Mouse (Mus musculus) ES-Bruce4 (cell line): ENCODE results near the gene Kat6b. TPM values are rescaled to one million over a fixed set of nuclear protein-coding genes. Genes with fewer than 3 reads are reported as not detected.
A peak's percentile ranks its signal among the peaks of the same experiment; 100 is the strongest.
"Not testable (repeated sequence)": the region's sequence is repeated elsewhere in the genome, so short reads cannot be mapped to it uniquely, and the experiment has no call there.

ENCODE experiments used
- H3K27ac ChIP-seq: 2 replicates; pipeline ENCODE4 v1.5.1; 2012; ENCODE audit warnings: low read length, inconsistent platforms; ENCODE audit not compliant: insufficient read depth
- H3K27me3 ChIP-seq: 2 replicates; pipeline ENCODE4 v1.6.1; 2012; ENCODE audit warnings: mild to moderate bottlenecking, low read length, inconsistent platforms; ENCODE audit not compliant: control insufficient read depth, poor library complexity, insufficient read depth, severe bottlenecking
- H3K36me3 ChIP-seq: 2 replicates; pipeline ENCODE4 v1.6.1; 2012; ENCODE audit warnings: inconsistent platforms, mild to moderate bottlenecking, low read length, moderate library complexity; ENCODE audit not compliant: control insufficient read depth, poor library complexity, insufficient read depth, severe bottlenecking
- H3K4me1 ChIP-seq: one replicate; pipeline ENCODE4 v1.8.1; 2011; ENCODE audit warnings: low read length; ENCODE audit not compliant: control insufficient read depth, insufficient read depth
- H3K4me3 ChIP-seq: 2 replicates; pipeline ENCODE4 v1.5.1; 2011; ENCODE audit warnings: low read depth, mild to moderate bottlenecking, low read length
- H3K9ac ChIP-seq: 2 replicates; pipeline ENCODE4 v1.6.1; 2012; ENCODE audit warnings: low read depth, mild to moderate bottlenecking, inconsistent platforms; ENCODE audit not compliant: poor library complexity, severe bottlenecking
- H3K9me3 ChIP-seq: replicated peaks from 2 replicates; pipeline ENCODE4 v1.6.1; 2012; ENCODE audit warnings: mild to moderate bottlenecking, low read length, inconsistent platforms; ENCODE audit not compliant: control insufficient read depth, poor library complexity, insufficient read depth, severe bottlenecking
- CTCF ChIP-seq: IDR thresholded peaks from one replicate; pipeline ENCODE4 v1.8.1; 2011; ENCODE audit warnings: low read depth, low read length
- EP300 ChIP-seq: IDR thresholded peaks from 2 replicates; pipeline ENCODE4 v1.6.1; 2011; ENCODE audit warnings: low read depth, low read length; ENCODE audit not compliant: insufficient read depth
- POLR2A ChIP-seq: IDR thresholded peaks from one replicate; pipeline ENCODE4 v1.8.1; 2011; ENCODE audit warnings: low read length; ENCODE audit not compliant: insufficient read depth
- polyA plus RNA-seq: library from polyadenylated mRNA; stranded (reverse); fragments of >200 nt; gene quantifications from 2 replicates; pipeline ENCODE4 v1.2.4, GENCODE M21; 2011; ENCODE audit warnings: low read depth; ENCODE audit not compliant: missing spikeins, insufficient read depth, insufficient read length

Gene Kat6b
- polyA plus RNA-seq, 1 experiment = 132 TPM

DNA sequence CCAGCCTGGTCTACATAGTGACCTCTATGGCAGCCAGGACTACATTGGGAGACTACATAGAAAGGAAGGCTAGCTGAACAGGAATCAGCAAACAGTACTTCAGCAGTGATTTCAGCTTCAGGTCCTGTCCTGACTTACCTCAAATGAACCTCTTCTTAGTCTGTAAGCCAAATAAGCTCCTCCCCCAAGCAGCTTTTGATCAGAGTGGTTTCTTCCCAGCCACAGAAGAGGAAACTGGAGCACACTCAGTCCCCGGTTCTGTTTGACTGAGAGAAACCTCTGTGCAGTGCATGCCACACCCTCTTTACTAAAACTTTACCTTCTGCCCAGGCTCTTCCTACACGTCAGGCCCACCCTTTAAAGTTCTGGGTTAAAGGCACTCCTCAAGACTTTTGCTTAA, 172.6 kb downstream of the Kat6b start:
- no peaks in the 10 kb centered on the region for H3K4me1 ChIP-seq
- no peaks in the 10 kb centered on the region for H3K27me3 ChIP-seq
- no peak overlapping the region for H3K4me3 ChIP-seq
- no peak overlapping the region for H3K9ac ChIP-seq
- H3K9me3 ChIP-seq = no peaks in the 10 kb centered on the region
- peaks cover 24% of the 10 kb centered on the region for H3K36me3 ChIP-seq
- TF ChIP-seq CTCF (no peak), EP300 (no peak), POLR2A (no peak)
- H3K27ac ChIP-seq = no peak overlapping the region

DNA sequence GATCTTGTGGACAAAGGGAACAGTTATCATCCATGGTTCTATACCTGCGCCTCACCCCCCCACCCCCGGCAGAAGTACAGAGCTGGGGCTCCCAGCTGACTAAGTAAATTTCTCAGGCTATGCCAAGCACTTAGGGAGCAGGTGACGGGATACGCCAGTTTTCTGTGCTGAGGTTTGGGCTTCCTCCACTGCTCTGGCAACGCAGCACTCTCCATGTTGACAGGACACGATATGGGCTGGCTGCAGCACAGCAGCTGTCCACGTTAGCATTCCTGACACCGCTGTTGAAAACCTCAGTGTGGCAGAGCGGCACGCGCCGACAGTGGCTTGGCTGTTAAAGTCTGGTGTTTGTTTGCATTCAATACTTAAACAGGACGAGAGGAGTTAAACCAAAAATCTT, 177.9 kb downstream of the Kat6b start:
- H3K9ac ChIP-seq = no peak overlapping the region
- peaks cover 53% of the 10 kb centered on the region for H3K36me3 ChIP-seq
- H3K27ac ChIP-seq = no peak overlapping the region
- H3K4me3 ChIP-seq = no peak overlapping the region
- no peaks in the 10 kb centered on the region for H3K9me3 ChIP-seq
- no peaks in the 10 kb centered on the region for H3K4me1 ChIP-seq
- no peaks in the 10 kb centered on the region for H3K27me3 ChIP-seq
- TF ChIP-seq POLR2A (no peak), EP300 (no peak), CTCF (no peak)

DNA sequence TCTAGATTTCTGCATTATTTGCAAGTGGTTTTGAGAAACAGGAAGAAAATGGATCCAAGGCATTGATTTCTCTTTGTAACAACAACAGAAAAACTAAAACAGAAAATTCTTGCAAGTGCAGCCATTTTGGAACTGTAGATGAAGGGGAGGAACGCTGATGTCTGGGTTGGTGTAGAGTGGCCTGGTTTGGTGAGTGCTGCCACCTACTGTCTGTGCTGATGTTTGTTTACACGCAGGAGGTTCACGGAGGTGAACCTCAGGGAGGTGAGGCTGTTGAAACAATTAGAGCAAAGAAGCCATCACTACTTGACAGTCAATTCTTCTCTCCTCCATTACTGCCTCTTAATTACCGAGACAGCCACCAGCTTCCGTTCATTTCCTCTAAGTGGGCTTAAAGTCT, 178.4 kb downstream of the Kat6b start:
- no peaks in the 10 kb centered on the region for H3K4me1 ChIP-seq
- no peaks in the 10 kb centered on the region for H3K9me3 ChIP-seq
- H3K27me3 ChIP-seq = no peaks in the 10 kb centered on the region
- H3K4me3 ChIP-seq = no peak overlapping the region
- no peak overlapping the region for H3K27ac ChIP-seq
- peaks cover 58% of the 10 kb centered on the region for H3K36me3 ChIP-seq
- peak; percentile 76 for TF ChIP-seq CTCF
- TF ChIP-seq POLR2A = no peak
- no peak for TF ChIP-seq EP300
- H3K9ac ChIP-seq = no peak overlapping the region

DNA sequence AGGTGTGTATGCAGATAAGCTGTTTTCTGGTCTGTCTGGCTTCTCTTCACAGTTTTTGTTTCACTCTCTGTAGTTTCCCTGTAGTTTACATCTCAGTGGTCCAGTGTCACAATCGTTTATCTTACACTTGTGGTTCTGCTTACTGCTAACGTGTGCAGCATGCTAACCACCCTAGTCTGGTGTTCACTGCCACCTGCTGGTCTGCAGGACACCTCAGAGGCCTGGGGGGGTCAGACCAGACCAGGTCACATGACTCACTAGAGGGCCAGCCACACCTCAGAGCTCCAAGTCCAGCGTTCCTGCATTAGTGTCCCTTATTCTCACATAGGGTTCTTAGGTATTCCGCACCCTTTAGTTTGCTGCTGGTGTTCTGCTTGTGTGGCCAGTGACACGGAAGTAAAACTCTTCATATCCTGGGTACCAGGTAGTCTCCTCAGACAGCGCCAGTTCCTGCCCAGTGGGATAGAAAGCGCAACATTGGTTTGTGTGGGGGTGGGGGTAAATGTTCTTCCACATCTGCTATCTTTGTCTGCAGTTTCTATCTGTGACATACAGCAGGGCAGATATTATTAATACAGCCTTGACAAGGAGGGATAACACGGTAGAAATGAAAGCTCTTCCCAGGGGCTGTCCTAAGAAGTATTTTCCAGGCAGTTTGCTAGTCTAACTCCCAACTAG, 181.4 kb downstream of the Kat6b start:
- H3K36me3 ChIP-seq = peaks cover 62% of the 10 kb centered on the region
- TF ChIP-seq CTCF (peak; percentile 60), POLR2A (no peak)
- H3K27me3 ChIP-seq = no peaks in the 10 kb centered on the region
- H3K4me1 ChIP-seq = no peaks in the 10 kb centered on the region
- H3K27ac ChIP-seq = no peak overlapping the region
- H3K9ac ChIP-seq = no peak overlapping the region
- no peak overlapping the region for H3K4me3 ChIP-seq
- no peaks in the 10 kb centered on the region for H3K9me3 ChIP-seq

- H3K36me3 ChIP-seq = peaks cover 46% of the 10 kb centered on the region
- H3K27me3 ChIP-seq = no peaks in the 10 kb centered on the region
- no peak overlapping the region for H3K27ac ChIP-seq
Measured at GRCm38 (mm10) chr14:21669218-21669617, 188.0 kb downstream of the Kat6b start.

DNA sequence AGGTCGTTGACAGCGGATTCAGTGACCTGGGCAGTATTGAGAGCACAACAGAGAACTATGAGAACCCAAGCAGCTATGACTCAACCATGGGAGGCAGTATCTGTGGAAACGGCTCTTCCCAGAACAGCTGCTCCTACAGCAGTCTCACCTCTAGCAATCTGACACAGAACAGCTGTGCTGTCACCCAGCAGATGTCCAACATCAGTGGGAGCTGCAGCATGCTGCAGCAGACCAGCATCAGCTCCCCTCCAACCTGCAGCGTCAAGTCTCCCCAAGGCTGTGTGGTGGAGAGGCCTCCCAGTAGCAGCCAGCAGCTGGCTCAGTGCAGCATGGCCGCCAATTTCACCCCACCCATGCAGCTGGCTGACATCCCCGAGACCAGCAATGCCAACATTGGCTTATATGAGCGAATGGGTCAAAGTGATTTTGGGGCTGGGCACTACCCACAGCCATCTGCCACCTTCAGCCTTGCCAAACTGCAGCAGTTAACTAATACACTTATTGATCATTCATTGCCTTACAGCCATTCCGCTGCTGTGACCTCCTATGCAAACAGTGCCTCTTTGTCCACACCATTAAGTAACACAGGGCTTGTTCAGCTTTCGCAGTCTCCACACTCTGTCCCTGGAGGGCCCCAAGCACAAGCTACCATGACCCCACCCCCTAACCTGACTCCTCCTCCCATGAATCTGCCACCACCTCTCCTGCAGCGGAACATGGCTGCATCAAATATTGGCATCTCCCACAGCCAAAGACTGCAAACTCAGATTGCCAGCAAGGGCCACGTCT, 188.6 kb downstream of the Kat6b start:
- no peak for TF ChIP-seq EP300
- TF ChIP-seq CTCF = no peak
- TF ChIP-seq POLR2A = no peak
- no peak overlapping the region for H3K27ac ChIP-seq
- no peaks in the 10 kb centered on the region for H3K9me3 ChIP-seq
- H3K27me3 ChIP-seq = no peaks in the 10 kb centered on the region
- H3K4me1 ChIP-seq = no peaks in the 10 kb centered on the region
- H3K36me3 ChIP-seq = peaks cover 40% of the 10 kb centered on the region
- no peak overlapping the region for H3K4me3 ChIP-seq
- H3K9ac ChIP-seq = no peak overlapping the region

More at GRCm38 (mm10) chr14:21669218-21669617, 188.0 kb downstream of the Kat6b start:
- H3K9me3 ChIP-seq = no peaks in the 10 kb centered on the region
- no peak for TF ChIP-seq POLR2A
- no peak for TF ChIP-seq CTCF
- TF ChIP-seq EP300 = no peak
- no peaks in the 10 kb centered on the region for H3K4me1 ChIP-seq
- no peak overlapping the region for H3K9ac ChIP-seq
- no peak overlapping the region for H3K4me3 ChIP-seq

- not testable (repeated sequence) for H3K27me3 ChIP-seq, H3K4me1 ChIP-seq, H3K9me3 ChIP-seq, H3K4me3 ChIP-seq, H3K27ac ChIP-seq, H3K9ac ChIP-seq
- H3K36me3 ChIP-seq = peaks cover 34% of the 10 kb centered on the region
Measured at GRCm38 (mm10) chr14:21670422-21671006, 189.3 kb downstream of the Kat6b start.
